In genomic region chr7:96222569-96222968, GRCm38 (mm10) we compare ENCODE assay signal across 23 mouse cellular contexts. TPM values are rescaled to one million over a fixed set of nuclear protein-coding genes. Genes with fewer than 3 reads are reported as not detected.
"Had no signal": no experiment of that assay in that cellular context is flagged by ENCODE, and none has a peak within 500 bp of the region (broad histone marks: within the 10 kb centered on the region; RNA-seq: fewer than 3 reads in every experiment).

No protein-coding gene starts in this region.

- DNase-seq: heart, postnatal 10 days; heart, postnatal 14 days; heart, postnatal 36 days; heart, postnatal 4 days; kidney, adult 11 months; kidney, adult 18-20 months; kidney, adult 2 months; kidney, adult 8-10 months; kidney, adult 9 months; kidney, postnatal 10 days; kidney, postnatal 14 days; kidney, postnatal 25 days; kidney, postnatal 36 days; kidney, postnatal 4 days; layer of hippocampus, adult 9-11 months; layer of hippocampus, postnatal 36 days had no signal

- ATAC-seq: hindbrain, embryonic 16.5 days; hindbrain, postnatal 0 days; inflammation-experienced regulatory T-cells, adult 6 months; intestine, embryonic 15.5 days; intestine, embryonic 16.5 days; intestine, postnatal 0 days had no signal

RNA-seq across cellular contexts. Expression of gene Tenm4, which starts 51.5 kb away (rescaled TPM):
- total RNA-seq: hematopoietic stem cell, adult 5-6 weeks had no signal
